Mouse (Mus musculus): ENCODE measurements around the gene Nfkb2. TPM values are rescaled to one million over a fixed set of nuclear protein-coding genes. Genes with fewer than 3 reads are reported as not detected.

Gene Nfkb2
- polyA plus RNA-seq, 1 experiment from 2014 or later, result 1.5 TPM

DNA sequence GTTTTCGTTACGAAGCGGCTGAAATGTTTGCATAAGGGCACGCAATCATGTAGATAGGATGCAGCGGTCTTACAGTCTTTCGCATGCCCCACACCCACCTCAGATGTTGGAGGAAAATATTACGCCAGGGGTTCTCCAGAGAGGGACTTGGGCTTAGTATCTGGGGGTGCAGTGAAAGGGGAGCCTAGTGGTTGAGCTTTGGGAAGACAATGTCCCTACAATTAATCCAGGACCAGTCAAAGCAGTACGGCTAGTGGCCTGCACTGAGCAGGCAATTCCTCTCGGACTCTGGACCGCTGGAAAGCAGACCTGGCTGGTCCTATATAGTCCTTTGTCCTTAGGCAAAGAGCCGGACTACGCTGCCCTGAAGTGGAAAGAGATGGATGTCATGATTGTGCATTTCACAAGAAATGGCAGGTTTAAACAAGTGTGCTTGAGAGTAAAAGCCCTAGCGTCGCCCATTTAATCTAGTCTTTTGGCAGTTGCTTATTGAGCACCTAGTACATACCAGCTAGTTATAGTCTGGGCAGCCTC is 23.5 kb downstream of the Nfkb2 start:
- Histone ChIP-seq H3K27ac (peak overlapping the region; percentile 95), H3K4me2 (peak overlapping the region; percentile 100), H3K9ac (peak overlapping the region; percentile 83), H3K9me3 (replicated peaks) (no peaks in the 10 kb centered on the region), H3K27me3 (peaks cover 34% of the 10 kb centered on the region), H3K36me3 (ENCODE audit: poor library complexity, severe bottlenecking) (peaks cover 27% of the 10 kb centered on the region), H3K4me1 (peaks cover 62% of the 10 kb centered on the region), H3K4me3 (peak overlapping the region; percentile 75)
- ATAC-seq, result peak; percentile 1
- WGBS, result 30% methylated on average over 14 of the region's 14 CpGs

GRCm38 (mm10) chr19:46328081-46329030 is 24.2 kb downstream of the Nfkb2 start, which contains the start of gene Fbxl15:
Gene Fbxl15 (plus strand): TSS chr19:46328184.
- H3K27me3 ChIP-seq, result peaks cover 28% of the 10 kb centered on the region
- H3K4me2 ChIP-seq, result peak within 1 kb of the TSS; percentile 100
- peaks cover 30% of the 10 kb centered on the region for H3K36me3 ChIP-seq (ENCODE audit: poor library complexity, severe bottlenecking)
- ATAC-seq, result peak; percentile 90
- H3K9me3 ChIP-seq (replicated peaks), result no peaks in the 10 kb centered on the region
- H3K4me1 ChIP-seq, result peaks cover 60% of the 10 kb centered on the region
- peak within 1 kb of the TSS; percentile 83 for H3K9ac ChIP-seq
- under 1% methylated on average over 80 of the region's 81 CpGs for WGBS
- peak within 1 kb of the TSS; percentile 75 for H3K4me3 ChIP-seq
- H3K27ac ChIP-seq, result peak within 1 kb of the TSS; percentile 95

DNA sequence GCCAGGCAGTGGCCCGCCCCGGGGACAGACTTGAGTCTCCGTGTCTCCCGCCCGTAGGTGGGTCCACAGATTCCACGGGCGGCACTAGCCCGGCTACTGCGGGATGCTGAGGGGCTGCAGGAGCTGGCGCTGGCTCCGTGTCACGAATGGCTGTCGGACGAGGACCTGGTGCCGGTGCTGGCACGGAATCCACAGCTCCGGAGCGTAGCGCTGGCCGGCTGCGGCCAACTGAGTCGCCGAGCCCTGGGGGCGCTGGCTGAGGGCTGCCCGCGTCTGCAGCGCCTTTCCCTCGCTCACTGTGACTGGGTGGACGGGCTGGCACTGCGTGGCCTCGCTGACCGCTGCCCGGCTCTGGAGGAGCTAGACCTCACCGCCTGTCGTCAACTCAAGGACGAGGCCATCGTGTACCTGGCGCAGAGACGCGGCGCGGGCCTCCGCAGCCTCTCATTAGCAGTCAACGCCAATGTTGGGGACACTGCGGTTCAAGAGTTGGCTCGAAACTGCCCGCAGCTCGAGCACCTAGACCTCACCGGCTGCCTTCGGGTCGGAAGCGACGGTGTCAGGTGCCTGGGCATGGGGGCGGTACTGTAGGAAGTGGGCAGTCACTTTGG is 25.0 kb downstream of the Nfkb2 start:
- WGBS, result under 1% methylated on average over 53 of the region's 54 CpGs

DNA sequence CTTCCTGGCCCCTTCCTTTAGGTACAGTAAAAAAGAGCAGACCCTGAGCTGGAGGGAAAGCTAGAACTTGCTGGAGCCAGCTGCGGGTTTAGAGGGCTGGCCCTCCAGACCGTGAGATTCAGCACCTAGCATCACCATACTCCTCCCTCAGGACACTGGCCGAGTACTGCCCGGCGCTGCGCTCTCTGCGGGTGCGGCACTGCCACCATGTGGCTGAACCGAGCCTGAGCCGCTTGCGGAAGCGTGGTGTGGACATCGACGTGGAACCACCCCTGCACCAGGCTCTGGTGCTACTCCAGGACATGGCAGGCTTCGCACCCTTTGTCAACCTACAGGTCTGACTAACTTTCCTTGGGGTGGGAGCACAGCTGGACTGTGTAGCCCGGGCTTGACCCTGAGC is 25.8 kb downstream of the Nfkb2 start:
- Histone ChIP-seq H3K27me3 (peaks cover 15% of the 10 kb centered on the region), H3K4me2 (peak overlapping the region; percentile 100), H3K4me3 (peak overlapping the region; percentile 75), H3K9me3 (replicated peaks) (no peaks in the 10 kb centered on the region), H3K4me1 (peaks cover 50% of the 10 kb centered on the region), H3K36me3 (ENCODE audit: poor library complexity, severe bottlenecking) (peaks cover 30% of the 10 kb centered on the region), H3K27ac (no peak overlapping the region), H3K9ac (no peak overlapping the region)
- no peak for ATAC-seq
- WGBS, result 5% methylated on average over 16 of the region's 16 CpGs

More for the DNA sequence above, 25.0 kb downstream of the Nfkb2 start:
- peak overlapping the region; percentile 100 for H3K4me2 ChIP-seq
- peaks cover 23% of the 10 kb centered on the region for H3K27me3 ChIP-seq
- H3K9me3 ChIP-seq (replicated peaks), result no peaks in the 10 kb centered on the region
- H3K9ac ChIP-seq, result peak overlapping the region; percentile 83
- peak overlapping the region; percentile 95 for H3K27ac ChIP-seq
- peaks cover 58% of the 10 kb centered on the region for H3K4me1 ChIP-seq
- H3K36me3 ChIP-seq (ENCODE audit: poor library complexity, severe bottlenecking), result peaks cover 30% of the 10 kb centered on the region
- peak; percentile 14 for ATAC-seq
- peak overlapping the region; percentile 75 for H3K4me3 ChIP-seq

GRCm38 (mm10) chr19:46330696-46331095 is 26.6 kb downstream of the Nfkb2 start:
- no peak overlapping the region for H3K4me2 ChIP-seq
- H3K27me3 ChIP-seq, result peaks cover 8% of the 10 kb centered on the region
- peaks cover 45% of the 10 kb centered on the region for H3K4me1 ChIP-seq
- H3K9ac ChIP-seq, result no peak overlapping the region
- peaks cover 30% of the 10 kb centered on the region for H3K36me3 ChIP-seq (ENCODE audit: poor library complexity, severe bottlenecking)
- H3K27ac ChIP-seq, result no peak overlapping the region
- no peaks in the 10 kb centered on the region for H3K9me3 ChIP-seq (replicated peaks)
- WGBS, result 92% methylated on average over 12 of the region's 12 CpGs
- no peak for ATAC-seq
- H3K4me3 ChIP-seq, result no peak overlapping the region

- Histone ChIP-seq H3K4me3 (no peak overlapping the region), H3K9me3 (replicated peaks) (no peaks in the 10 kb centered on the region), H3K27me3 (0 out of 2 replicates have a peak, but pooled peaks cover 2% of the 10 kb centered on the region), H3K36me3 (ENCODE audit: poor library complexity, severe bottlenecking) (peaks cover 30% of the 10 kb centered on the region), H3K27ac (no peak overlapping the region), H3K9ac (no peak overlapping the region), H3K4me2 (no peak overlapping the region), H3K4me1 (peaks cover 41% of the 10 kb centered on the region)
- ATAC-seq, result no peak
- WGBS, result 91% methylated on average over 14 of the region's 14 CpGs
These were observed 27.2 kb downstream of the Nfkb2 start for GRCm38 (mm10) chr19:46331326-46331725.

DNA sequence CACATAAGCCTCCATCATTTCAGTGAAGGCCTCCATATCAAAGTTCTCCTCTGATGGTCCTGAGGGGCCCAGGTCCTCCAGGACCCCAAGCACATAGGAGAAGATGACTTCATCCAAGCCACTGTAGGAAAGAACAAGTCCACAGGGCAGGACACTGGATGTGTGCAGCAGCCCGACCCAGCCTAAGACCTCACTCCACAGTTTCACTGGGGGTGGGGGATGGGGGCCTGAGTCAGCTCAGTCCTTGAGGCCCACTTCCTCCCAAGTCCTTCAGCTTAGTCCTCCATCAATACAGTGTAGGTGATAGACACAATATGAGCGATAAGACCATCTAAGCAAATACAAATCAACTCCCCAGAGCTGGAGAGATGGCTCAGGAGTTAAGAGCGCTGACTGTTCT is 27.8 kb downstream of the Nfkb2 start:
- Histone ChIP-seq H3K4me1 (peaks cover 37% of the 10 kb centered on the region), H3K9me3 (replicated peaks) (no peaks in the 10 kb centered on the region), H3K4me3 (no peak overlapping the region), H3K9ac (no peak overlapping the region), H3K36me3 (ENCODE audit: poor library complexity, severe bottlenecking) (peaks cover 30% of the 10 kb centered on the region), H3K27me3 (no peaks in the 10 kb centered on the region), H3K27ac (no peak overlapping the region), H3K4me2 (no peak overlapping the region)
- no peak for ATAC-seq
- 91% methylated on average over 3 of the region's 3 CpGs for WGBS

DNA sequence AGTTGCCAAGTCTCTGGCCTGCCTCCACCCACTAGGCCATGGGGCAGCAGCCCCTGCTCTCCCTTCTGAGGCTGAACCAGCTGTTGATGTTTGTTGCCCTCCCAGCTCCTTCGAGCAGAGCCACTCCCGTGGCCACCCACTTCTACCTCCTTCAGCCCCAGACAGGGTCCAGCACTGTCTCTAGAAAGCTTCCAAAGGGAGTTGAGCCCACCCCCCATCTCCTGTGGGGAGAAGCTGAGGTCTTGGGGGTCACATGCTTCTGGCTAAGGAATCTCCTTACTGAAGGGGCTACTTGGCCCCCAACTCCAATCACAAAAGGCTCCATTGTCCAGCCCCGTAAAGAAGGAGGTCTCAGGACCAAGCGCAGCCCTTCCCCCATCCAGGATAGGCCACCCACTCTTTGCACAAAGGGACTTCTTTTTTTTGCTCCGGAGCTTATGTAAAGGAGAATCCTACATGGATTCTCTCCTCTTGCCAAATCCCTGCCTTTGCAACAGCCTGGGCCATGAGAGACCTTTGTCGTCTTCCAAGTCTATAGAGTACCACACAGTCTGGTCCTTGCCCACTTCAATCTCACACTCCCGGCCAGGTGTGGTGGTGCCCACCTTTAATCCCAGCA is 28.7 kb downstream of the Nfkb2 start:
- Histone ChIP-seq H3K4me1 (peaks cover 37% of the 10 kb centered on the region), H3K9ac (peak overlapping the region; percentile 30; the same call in 1 of the 2 replicates), H3K36me3 (ENCODE audit: poor library complexity, severe bottlenecking) (peaks cover 30% of the 10 kb centered on the region), H3K4me3 (no peak overlapping the region), H3K27me3 (no peaks in the 10 kb centered on the region), H3K9me3 (replicated peaks) (no peaks in the 10 kb centered on the region), H3K4me2 (no peak overlapping the region), H3K27ac (no peak overlapping the region)
- 30% methylated on average over 7 of the region's 7 CpGs for WGBS
- no peak for ATAC-seq

GRCm38 (mm10) chr19:46333906-46334305 is 29.8 kb downstream of the Nfkb2 start:
- no peaks in the 10 kb centered on the region for H3K9me3 ChIP-seq (replicated peaks)
- H3K4me2 ChIP-seq, result no peak overlapping the region
- 97% methylated on average over 3 of the region's 3 CpGs for WGBS
- no peaks in the 10 kb centered on the region for H3K27me3 ChIP-seq
- H3K27ac ChIP-seq, result no peak overlapping the region
- ATAC-seq, result no peak
- H3K9ac ChIP-seq, result no peak overlapping the region
- peaks cover 30% of the 10 kb centered on the region for H3K36me3 ChIP-seq (ENCODE audit: poor library complexity, severe bottlenecking)
- no peak overlapping the region for H3K4me3 ChIP-seq
- H3K4me1 ChIP-seq, result peaks cover 34% of the 10 kb centered on the region

- Histone ChIP-seq H3K27ac (peak overlapping the region; percentile 42; the same call in 1 of the 2 replicates), H3K36me3 (ENCODE audit: poor library complexity, severe bottlenecking) (0 out of 2 replicates have a peak, but pooled peaks cover under 1% of the 10 kb centered on the region), H3K4me3 (peak overlapping the region; percentile 70), H3K9ac (peak overlapping the region; percentile 81), H3K27me3 (no peaks in the 10 kb centered on the region), H3K9me3 (replicated peaks) (no peaks in the 10 kb centered on the region), H3K4me1 (peaks cover 25% of the 10 kb centered on the region), H3K4me2 (peak overlapping the region; percentile 81)
- no peak for ATAC-seq
- 27% methylated on average over 15 of the region's 15 CpGs for WGBS
These were observed 33.7 kb downstream of the Nfkb2 start for GRCm38 (mm10) chr19:46337719-46338330.

GRCm38 (mm10) chr19:46338331-46338936 is 34.3 kb downstream of the Nfkb2 start, which contains the start of gene Cuedc2:
Gene Cuedc2 (minus strand): TSS chr19:46338702.
- peak; percentile 92 for ATAC-seq
- Histone ChIP-seq H3K36me3 (ENCODE audit: poor library complexity, severe bottlenecking) (no peaks in the 10 kb centered on the region), H3K9ac (peak within 1 kb of the TSS; percentile 81), H3K4me3 (peak within 1 kb of the TSS; percentile 70), H3K27me3 (0 out of 2 replicates have a peak, but pooled peaks cover under 1% of the 10 kb centered on the region), H3K27ac (peak within 1 kb of the TSS; percentile 42), H3K4me2 (peak within 1 kb of the TSS; percentile 81), H3K9me3 (replicated peaks) (no peaks in the 10 kb centered on the region), H3K4me1 (peaks cover 22% of the 10 kb centered on the region)
- WGBS, result under 1% methylated on average over 31 of the region's 31 CpGs
